Mouse (Mus musculus): Measurements from ENCODE around the gene Lcp1.

- TF ChIP-seq CTCF (IDR thresholded peaks at IDR 0.05; ENCODE audit: borderline replicate concordance, control insufficient read depth, extremely low read depth, insufficient read depth, low read length, poor library complexity) (no peak), POLR2A (IDR thresholded peaks at IDR 0.05; ENCODE audit: control insufficient read depth, extremely low read depth, insufficient read depth, low read length, poor library complexity) (no peak)
These were observed 56.0 kb downstream of the Lcp1 start for GRCm38 (mm10) chr14:75186858-75187415.
